Mouse (Mus musculus) spleen, postnatal 4 days (tissue): Measurements from ENCODE around the gene Ctxn2.
"Not testable (repeated sequence)": the region's sequence is repeated elsewhere in the genome, so short reads cannot be mapped to it uniquely, and the experiment has no call there.

Experiments used
- DNase-seq, 2 experiments: peaks; one replicate each; pipeline ENCODE4 v3.0.0; 2022; ENCODE audit warnings: low spot score in 2 of 2

Gene Ctxn2

DNA sequence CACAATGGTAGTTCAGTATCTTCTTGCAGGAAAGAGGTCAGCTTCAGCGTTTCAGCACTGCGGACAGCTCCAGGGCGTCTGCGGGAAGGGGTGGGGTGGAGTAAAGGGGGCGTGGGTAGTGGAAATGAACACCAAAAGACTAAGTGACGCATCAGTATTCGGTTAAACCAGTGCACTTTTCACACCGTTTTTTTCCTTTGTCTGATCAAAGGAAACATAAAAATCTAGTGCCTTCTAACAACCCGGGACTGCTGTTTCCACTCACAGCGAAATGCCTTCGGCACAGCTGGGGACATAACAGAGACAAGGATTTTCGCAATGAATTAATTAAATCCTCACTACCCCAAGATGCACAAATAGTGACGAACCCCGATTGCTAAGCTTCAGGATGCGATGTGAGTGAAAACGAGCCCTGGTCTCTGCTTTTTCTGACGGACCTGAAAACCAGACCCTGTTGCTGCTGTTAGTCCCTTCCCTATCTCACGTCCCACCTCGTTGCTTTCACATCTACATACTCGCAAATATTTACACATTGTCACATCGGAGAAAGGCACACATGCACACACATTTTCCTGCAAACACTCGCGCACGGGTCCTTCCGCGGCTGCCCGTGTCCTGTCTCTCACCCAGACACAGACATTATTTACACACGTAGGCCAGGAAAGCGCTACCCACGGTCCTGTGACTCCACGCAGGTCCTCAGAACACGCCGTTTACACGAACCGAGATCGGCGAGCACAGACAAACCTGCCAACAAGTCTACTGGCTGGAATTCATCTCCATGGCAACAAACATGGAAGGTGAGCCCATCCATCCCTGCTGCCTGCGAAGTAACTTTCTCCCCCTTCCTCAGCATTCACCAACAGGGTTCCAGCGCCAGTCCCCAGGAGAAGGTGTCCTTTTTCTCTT is at the start of gene Ctxn2:
Gene Ctxn2 (plus strand): TSS at position 790 of the 909 bp plus-strand sequence.
- peak; percentile 67 to 85 for DNase-seq

DNA sequence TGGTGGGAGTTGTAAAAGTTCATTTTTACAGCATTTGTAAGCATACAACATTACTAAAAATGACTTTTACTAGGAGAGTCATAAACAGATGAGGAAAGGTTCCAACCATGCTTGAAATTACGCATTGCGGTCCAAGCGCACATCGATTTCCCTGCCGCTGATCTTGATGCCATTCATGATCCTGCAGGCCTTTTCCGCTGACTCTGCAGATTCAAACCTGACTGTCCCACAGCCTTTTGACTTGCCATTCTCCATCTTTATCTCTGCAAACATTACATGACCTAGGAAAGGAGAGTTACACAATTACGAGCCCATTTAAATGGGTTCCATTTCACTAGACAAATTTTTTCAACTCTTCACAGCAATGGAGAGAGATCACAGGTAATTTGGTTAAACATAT is 47.7 kb upstream of the Ctxn2 start:
- DNase-seq = no peak

- not testable (repeated sequence) for DNase-seq
Observed at GRCm38 (mm10) chr2:125092123-125092522, 44.4 kb upstream of the Ctxn2 start.

DNA sequence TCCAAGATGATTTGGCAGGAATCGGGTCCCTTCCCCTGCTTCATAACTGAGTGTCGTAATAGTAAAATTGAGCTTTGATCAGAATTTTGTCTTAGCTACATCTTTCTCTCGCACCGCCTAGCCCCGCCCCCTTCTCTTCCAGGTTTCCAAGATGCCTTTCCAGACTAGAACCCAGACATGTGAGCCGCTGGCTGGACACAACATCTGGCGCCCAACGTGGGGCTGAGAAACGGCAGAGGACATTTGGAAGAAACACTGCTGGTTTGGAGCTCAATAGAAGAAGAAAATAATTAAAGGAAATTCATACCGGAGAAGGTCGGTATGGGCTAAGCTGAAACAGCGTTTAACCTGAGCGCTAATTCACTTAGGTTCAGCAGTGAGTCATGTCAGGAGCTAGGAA is 32.0 kb upstream of the Ctxn2 start:
- DNase-seq = not testable (repeated sequence)

DNA sequence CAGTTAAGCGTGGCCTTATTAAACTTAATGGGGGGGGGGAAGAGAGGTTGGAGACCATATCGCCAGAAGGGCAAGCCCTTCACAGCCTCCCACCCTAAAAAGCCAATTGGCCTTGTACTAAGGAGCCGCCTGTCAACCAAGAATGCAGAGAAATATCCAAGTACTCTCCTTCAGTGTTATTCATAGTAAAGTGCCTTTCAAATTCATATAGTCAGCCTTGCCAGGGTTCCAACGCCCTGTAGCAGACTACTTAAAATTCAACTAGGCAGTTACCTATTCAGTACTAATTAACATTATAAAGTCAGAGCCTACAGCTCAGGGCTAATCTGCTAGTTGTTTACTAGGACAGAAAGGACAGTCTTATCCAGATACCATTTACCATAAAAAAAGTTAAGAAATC is 30.0 kb upstream of the Ctxn2 start:
- not testable (repeated sequence) for DNase-seq

- no peak for DNase-seq
Observed at GRCm38 (mm10) chr2:125119381-125120110, 16.9 kb upstream of the Ctxn2 start.

DNA sequence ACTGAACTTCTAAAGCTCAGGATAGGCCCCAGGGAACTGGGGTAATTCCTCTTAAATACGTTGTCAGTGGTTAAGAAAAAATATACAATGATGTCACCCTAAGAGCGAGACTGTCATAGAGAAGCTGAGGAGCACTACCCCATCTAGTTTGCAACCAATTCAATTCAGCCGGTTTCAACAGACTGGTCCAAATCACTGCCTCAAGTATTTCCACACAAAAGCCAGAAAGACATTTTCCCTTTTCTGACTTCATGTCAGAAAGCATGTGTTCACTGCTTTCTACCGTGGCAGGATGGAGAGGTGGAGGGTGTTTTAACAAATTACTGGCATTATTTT is 14.2 kb upstream of the Ctxn2 start:
- no peak for DNase-seq

DNA sequence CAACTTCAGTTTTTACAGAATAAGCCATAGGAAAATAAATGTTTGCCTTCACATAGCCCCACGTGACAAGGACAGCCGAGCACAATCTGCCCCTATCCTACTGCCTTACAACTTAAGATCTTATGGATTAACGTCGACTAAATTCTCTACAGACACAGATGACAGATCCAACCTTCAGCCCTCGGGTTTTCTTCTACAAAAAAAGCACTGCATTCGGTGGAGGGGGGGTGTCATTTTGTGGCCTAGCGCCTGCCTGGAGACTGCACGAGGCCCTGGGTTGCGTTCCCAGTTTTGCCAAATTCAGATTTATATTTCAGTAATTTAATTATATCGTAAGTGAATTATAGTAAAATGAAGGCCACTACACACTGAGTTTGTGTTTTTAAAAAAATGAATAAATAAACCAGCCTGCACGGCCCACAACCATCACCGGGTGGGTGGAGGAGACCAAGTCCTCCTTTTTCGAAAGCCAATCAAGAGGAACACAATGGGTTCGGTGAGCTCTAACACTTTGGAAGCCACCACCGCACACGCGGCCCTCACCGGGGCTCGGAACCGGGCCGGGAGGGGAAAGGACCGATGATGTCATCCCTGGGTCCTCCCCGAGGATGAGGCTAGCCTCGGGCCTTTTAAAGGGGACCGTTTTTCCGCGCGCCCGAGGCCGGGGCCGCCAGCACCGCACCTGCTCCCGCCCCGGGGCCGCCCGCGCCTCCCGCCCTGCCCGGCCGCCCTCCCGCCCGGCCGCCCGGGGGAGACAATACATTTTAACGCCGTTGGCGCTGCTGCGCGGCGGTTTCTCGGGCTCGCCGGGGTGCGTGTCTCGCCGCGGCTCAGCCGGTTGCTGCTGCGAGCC is 13.6 kb upstream of the Ctxn2 start:
- peak; percentile 44 to 77 for DNase-seq

DNA sequence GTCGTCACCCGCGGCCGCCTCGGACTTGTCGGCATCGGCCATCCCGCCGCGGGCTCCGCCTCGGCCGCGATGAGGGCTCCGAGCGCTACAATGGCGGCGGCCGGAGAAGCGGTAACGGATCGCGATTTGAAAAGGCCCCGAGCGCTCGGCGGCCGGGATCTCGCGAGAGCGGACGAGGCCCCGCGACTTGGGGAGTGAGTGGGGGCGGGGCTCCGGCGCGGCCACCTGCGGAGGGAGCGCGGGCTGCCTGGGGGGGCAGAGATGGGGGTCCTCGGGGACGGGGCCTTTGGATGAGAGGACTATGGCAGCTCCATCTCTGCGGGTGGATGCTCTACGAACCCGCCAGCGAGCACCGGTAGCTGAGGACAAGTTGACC is 13.0 kb upstream of the Ctxn2 start, which contains the start of gene Myef2:
Gene Myef2 (minus strand): TSS at position 185 of the 376 bp plus-strand sequence.
- DNase-seq = peak; percentile 87 to 95

DNA sequence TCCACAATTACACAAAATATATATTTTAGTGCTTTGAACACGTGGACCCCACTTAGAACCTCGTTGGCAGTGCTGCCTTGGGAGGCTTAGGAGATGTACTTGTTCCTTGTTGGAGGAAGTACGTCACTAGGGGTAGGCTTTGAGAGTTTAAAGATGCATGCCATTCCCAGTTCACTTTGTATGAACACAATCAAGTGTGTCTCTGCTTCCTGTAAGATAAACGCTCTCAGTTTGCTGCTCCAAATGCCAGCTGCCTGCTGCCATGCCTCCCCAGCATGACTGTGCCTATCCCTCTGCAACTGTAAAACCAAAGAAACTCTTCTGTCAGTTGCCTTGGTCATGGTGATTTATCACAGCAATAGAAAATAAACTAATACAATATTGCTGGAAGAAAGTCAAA is 10.7 kb upstream of the Ctxn2 start:
- no peak for DNase-seq

GRCm38 (mm10) chr2:125126792-125127191 is 9.7 kb upstream of the Ctxn2 start:
- no peak for DNase-seq

- no peak for DNase-seq
Observed at GRCm38 (mm10) chr2:125134113-125134512, 2.4 kb upstream of the Ctxn2 start.

GRCm38 (mm10) chr2:125136846-125137245 is 354 bp downstream of the Ctxn2 start:
- DNase-seq = no peak

- no peak for DNase-seq
Observed at GRCm38 (mm10) chr2:125142336-125142735, 5.8 kb downstream of the Ctxn2 start.

DNA sequence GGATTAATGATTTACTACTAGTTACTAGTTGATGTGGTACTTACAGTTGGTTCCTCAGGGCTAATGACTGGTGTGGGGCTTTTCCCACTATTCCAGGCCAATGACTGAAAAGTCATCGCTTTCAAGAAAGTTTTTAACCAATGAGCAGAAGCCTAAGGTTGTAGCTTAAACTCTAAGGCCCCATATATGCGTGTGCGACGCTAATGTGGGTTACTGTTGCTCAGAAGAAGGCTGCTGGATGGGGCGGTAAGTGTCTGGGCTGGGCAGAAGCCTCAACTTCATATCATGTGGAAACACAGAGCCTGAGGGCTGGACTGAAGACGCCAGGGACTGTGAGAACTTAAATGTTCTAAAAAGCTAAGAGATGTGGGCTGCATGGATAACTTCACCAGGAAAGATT is 15.9 kb downstream of the Ctxn2 start, which contains the start of gene Slc12a1:
Gene Slc12a1 (plus strand): TSS at position 118 of the 400 bp plus-strand sequence.
- DNase-seq = no peak

GRCm38 (mm10) chr2:125154294-125154693 is 17.8 kb downstream of the Ctxn2 start:
- DNase-seq = no peak

DNA sequence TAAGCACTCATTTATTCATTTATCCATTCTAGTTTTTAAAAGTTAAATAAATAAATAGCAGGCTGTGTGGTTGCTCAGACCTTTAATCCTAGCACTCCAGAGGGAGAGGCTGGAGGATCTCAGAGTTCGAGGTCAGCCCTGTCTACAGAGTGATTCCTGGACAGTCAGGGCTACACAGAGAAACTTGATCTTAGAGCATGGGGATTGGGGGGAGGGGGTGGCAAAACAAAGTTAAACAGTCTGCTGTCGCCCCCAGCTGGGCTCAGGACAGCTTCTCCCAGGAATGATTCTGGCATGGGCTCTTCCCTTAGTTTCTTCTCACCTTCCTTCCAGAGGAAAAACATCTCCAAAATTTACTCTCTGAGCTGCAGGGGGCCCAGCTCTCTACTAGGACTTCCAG is 19.0 kb downstream of the Ctxn2 start:
- no peak for DNase-seq

GRCm38 (mm10) chr2:125162012-125162470 is 25.5 kb downstream of the Ctxn2 start:
- DNase-seq = no peak

DNA sequence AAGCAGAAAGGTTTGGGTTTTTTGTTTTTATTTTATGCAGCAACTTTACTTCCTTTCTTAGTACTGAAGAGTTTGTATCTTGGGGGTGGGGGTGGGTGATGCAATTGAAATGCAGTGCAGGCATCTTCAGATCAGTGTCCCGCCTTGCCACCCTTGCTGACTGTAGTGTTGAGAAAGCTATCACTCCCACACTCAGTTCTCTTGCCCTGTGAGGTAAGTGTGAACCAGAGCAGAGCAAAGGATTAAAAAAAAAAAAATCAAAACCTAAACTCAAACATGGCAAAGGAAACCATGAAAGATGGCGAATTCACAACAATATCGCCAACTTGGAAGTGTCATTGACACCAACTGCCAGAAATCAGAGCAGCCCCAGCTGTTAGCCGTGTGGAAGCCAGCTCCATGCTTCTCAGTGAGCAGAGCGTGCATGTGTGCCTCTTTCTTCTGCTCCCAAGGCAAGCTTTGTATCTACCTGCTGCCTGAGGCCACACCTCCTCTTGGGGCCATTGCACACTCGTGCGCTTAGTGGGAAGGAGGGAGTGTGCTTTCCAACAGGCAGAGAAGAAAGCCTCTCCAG is 41.8 kb downstream of the Ctxn2 start:
- DNase-seq = no peak

DNA sequence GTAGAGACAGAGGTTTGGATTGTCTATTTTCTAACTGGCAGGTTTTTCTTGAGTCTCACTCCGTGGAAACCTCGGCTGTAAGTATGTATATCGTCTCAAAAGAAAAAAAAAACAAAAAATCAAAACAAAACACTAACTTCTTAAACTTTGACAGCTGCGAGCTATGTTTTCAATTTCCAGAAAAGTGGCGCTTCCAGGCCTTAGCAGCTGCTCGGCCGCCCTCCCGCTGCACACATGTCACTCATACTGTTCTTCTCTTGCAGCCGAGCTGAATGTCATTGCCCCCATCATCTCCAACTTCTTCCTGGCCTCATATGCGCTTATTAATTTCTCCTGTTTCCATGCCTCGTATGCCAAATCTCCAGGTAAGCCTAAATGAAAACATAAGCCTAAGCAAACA is 51.4 kb downstream of the Ctxn2 start:
- DNase-seq = peak in 1 of 2 experiments; percentile 41

DNA sequence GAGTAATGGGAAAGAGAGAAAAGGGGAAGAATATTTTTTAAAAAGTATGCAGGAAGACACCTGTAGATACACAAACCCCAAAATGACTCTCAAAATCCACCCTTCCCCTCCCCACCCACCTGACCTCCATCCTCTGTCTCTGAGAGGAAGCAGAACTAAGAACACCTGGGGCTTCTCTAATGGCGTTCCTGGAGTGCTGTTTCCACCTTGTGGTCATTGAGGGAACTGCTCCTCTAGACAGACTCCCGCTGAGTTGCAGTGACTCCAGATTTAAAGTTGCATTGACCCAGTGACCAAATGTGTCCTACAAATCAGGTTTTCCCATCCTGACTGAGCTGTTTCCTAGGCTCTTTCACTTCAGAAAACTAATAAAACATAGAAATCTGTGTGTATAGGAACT is 52.7 kb downstream of the Ctxn2 start:
- peak in 1 of 2 experiments; percentile 65 for DNase-seq
